Mouse (Mus musculus) G1E (cell line): ENCODE measurements around the gene Ccr9.

Source experiments
- CTCF ChIP-seq: IDR thresholded peaks from 2 replicates; pipeline ENCODE4 v1.5.1; 2012; ENCODE audit warnings: low read depth, low read length, inconsistent platforms, mixed read lengths
- GATA1 ChIP-seq: IDR thresholded peaks from 2 replicates; pipeline ENCODE4 v1.6.1; 2012; ENCODE audit warnings: borderline replicate concordance, low read length, inconsistent platforms, mixed read lengths
- TAL1 ChIP-seq: conservative IDR thresholded peaks from 2 replicates; pipeline ENCODE4 v1.6.1; 2012; ENCODE audit warnings: low read depth, low read length, inconsistent platforms, mixed read lengths

DNA sequence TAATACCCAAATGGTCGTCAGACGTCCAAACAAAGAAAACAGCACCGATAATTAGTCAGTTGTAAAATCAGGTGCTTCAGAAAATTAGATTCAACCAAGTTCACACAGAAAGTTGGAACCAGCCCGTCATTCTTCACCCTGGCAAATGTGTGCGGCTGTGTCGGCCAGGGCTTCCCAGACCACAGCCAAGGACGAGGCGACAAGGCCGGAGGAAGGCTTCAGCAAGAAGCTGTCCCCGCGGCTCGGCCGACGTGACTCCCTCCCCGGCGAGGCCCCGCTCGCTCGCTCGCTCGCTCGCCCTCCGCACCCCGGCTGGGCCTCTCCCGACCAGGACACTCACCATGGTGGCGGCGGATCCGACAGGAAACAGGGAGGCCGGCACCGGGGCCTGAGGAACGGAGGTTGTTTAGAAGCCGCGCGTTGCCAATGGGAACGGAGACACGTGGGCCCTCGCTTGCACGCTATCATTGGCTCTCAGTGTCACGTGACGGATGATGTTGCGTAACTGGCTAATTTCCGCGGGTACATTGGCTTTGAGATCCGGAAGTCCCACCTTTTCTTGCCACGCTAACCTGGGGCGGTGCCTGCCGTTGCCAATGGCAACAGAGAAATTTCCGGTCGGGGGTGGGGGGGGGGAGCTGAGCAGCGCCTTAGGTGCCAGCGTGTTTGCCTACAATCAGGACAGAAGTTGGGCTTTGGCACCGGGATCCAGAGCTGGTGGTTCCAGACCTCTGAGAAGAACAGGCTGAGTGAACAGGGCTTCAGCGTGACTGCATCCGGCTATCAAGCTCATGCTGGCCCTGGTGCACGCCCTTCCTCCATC is 39.2 kb downstream of the Ccr9 start, which contains the start of gene Lztfl1:
- TF ChIP-seq CTCF (no peak), GATA1 (no peak), TAL1 (no peak)
